Mouse (Mus musculus) brain, embryonic 14.5 days (tissue): ENCODE measurements around the gene Tac2. TPM values are rescaled to one million over a fixed set of nuclear protein-coding genes. Genes with fewer than 3 reads are reported as not detected.
A peak's percentile ranks its signal among the peaks of the same experiment; 100 is the strongest.

Experiments used
- DNase-seq: peaks from one replicate; pipeline ENCODE4 v3.0.0-alpha.2; 2011; ENCODE audit warnings: low read depth
- CTCF ChIP-seq: fragments of 200-500 bp; IDR thresholded peaks from 2 replicates; pipeline ENCODE4 v1.5.1; 2012; ENCODE audit warnings: inconsistent platforms, mild to moderate bottlenecking, moderate library complexity, borderline replicate concordance; ENCODE audit not compliant: insufficient read depth, insufficient read length; ENCODE audit errors: extremely low read depth
- POLR2A ChIP-seq: fragments of 200-500 bp; IDR thresholded peaks from 2 replicates; pipeline ENCODE4 v1.6.1; 2012; ENCODE audit warnings: mild to moderate bottlenecking, inconsistent platforms, borderline replicate concordance; ENCODE audit not compliant: poor library complexity, insufficient read depth, insufficient read length, severe bottlenecking; ENCODE audit errors: extremely low read depth
- polyA plus RNA-seq: library from polyadenylated mRNA; depleted of rRNA; stranded (reverse); fragments of >200 nt; gene quantifications from 2 replicates; pipeline ENCODE4 v1.2.3, GENCODE M21; 2012

Tac2 gene
- polyA plus RNA-seq, 1 experiment = 0.74 TPM

DNA sequence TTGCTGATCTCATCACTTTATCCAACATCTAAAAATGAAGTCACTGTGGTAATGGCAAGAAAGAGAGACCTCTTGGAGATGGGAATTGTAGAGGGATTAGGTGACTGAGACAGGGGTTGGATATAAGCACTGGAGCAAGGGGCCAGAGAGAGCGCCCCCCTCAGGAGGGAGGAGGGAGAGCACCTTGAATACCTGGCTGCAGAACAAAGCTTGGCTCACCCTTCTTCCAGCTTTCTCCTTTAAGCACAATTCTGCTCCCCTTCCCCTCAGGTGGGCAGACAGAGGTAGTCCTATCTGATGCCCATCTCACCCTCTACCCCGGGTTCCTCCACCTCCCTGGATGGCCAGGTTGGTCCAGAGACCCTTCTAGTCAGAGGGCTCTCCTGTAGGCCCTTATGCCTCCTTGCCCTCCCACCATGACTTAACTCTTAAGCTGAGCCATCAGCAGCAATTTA is 19.5 kb upstream of the Tac2 start, which contains the start of gene Myo1a:
Gene Myo1a, plus strand, starts transcription at position 405 of the 455 bp plus-strand sequence.
- TF ChIP-seq CTCF = peak; percentile 17; the same call in 1 of the 2 replicates
- no peak for TF ChIP-seq POLR2A
- DNase-seq = no peak

DNA sequence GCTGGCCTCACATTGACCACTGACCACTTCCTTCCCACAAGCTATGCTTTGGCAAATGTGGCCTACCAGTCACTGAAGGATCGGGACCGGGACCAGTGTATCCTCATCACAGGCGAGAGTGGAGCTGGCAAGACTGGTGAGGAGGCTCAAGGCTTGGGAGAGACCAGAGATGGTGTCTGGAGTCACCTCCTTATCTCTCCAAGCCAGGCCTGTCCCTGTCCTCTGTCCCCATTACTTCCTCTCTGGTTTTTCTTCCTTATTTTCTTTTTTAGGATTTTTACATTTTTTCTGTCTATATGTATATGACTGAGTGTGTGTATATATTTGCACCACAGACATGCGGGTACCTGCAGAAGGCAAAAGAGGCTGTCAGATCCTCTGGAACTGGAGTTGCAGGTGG is 18.5 kb upstream of the Tac2 start:
- TF ChIP-seq CTCF = no peak
- no peak for TF ChIP-seq POLR2A
- no peak for DNase-seq

DNA sequence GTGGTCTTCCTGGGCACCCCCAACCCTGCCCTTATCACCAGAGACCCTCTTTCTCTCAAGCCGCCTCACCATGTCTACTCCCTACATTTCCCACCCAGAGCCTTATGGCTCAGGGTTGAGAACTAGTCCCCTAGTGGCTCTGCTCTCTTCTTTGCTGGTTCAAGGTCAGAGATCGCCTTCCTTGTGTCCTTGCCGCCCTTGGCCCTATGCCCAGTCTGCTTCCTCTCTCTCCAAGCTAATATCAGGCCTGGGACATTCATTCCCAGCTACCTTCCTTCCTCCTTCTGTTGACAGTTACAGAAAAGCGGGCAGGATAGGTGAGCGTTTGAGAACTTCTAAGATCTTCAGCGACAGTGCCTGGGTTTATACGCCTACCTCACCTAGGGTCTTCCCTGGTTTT is 16.6 kb upstream of the Tac2 start:
- DNase-seq = no peak
- no peak for TF ChIP-seq POLR2A
- TF ChIP-seq CTCF = no peak

DNA sequence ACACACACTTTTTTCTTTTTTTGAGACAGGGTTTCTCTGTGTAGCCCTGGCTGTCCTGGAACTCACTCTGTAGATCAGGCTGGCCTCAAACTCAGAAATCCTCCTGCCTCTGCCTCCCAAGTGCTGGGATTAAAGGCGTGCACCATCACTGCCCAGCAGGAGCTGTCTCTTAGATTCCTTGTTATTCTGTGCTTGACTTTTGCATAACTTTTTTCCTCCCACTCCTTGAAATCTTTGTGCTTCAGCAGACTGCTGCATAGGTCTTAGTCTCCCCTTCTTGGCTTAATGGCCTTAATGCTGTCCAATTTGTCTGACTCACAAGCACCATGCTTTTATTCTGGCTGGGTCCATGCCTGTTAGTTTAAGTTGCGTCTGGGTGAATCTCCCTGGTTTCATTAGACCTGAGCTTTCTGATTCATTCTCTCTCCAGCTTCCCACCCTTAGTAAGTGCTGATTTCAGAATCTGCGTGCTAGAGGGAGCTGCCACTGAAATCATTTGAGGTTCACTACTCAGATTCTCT is 15.4 kb upstream of the Tac2 start:
- DNase-seq = no peak
- TF ChIP-seq CTCF (no peak), POLR2A (no peak)

DNA sequence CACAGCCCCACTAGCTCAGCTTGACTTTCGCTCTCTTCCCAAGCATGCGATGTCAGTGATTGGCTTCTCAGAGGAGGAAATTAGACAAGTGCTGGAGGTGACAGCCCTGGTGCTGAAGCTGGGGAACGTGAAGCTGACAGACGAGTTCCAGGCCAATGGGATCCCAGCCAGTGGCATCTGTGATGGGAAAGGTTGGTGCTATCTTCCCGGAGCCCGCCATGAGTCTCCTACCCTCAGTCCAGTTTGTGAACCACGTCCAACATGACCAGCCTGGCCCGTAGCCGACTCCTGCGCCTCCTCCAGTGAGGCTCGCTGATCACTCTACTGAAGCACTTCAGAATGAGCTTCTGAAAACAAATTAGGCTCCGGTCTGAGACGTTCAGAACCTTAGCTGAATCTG is 13.9 kb upstream of the Tac2 start:
- DNase-seq = no peak
- TF ChIP-seq CTCF (no peak), POLR2A (no peak)

DNA sequence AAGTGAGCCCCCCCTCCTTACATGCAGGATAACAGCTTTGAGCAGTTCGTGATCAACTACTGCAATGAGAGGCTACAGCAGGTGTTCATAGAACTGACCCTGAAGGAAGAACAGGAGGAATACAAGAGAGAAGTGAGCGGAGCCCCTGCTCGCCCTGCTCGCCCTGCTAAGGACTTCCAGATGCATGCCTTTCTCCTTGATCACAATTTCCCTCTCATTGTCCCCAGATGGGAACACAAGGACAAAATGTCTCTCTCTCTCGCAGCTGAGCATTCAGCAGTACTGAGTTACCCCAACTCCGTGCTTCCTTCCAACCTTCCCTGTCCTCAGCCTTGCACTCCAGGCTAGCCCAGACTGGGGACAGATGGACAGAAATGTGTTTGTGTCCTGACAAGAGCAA is 11.5 kb upstream of the Tac2 start:
- DNase-seq = no peak
- TF ChIP-seq CTCF (no peak), POLR2A (no peak)

DNA sequence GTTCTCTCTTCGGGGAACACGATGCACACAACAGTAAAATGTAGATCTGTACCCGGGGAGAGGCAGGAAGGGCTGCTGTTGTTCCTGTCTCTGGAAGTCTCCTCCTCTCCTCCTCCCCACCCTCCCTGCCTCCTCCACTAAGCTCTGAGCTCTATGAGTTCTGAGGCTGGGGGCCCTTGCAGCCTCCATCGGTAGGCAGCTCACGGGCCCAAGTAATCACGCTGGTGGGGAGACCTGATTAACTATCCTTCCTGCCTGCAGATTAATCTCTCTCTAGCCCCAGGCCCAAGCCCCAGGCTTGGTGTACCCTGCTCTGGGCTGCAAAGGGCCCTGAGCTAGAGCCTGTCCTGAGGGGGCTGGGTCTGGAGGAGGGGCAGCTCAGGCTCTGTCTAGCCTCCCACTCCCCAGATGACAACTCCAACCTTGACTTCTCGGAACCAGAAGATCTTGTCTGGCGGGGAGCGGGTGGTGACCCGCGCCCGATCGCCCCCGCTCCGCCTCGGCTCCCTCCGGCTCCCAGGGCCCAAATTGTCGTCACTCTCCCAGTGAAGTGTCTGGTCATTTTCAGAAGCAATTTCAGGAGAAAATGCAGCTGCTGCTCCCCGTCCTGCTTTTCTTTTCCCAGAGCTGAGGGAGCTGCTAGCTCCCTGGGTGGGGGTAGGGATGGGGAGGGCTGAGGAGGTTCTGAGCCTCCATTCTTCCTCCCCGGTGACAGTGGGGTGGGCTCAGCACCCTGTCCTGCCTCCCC is 2.4 kb upstream of the Tac2 start:
- TF ChIP-seq POLR2A (no peak), CTCF (no peak)
- DNase-seq = peak; percentile 63

DNA sequence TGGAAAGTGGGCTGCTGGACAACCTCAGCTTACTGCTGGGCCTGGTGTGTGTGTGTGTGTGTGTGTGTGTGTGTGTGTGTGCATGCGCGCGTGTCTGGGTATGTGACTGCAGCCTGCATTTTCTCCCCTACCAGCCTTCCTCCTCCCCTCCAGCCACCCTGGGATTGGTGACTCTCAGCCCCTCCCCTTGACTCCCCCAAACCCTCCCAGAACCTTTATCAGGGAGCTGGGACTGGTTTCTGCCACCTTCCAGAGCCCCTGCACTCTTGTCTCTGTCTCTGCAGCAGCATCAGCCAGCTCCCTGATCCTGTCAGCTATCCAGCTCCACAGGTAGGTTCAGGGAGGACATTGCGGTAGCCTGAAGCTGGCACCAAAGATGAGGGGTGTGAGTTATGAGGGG is 858 bp downstream of the Tac2 start:
- TF ChIP-seq POLR2A (no peak), CTCF (no peak)
- DNase-seq = no peak

DNA sequence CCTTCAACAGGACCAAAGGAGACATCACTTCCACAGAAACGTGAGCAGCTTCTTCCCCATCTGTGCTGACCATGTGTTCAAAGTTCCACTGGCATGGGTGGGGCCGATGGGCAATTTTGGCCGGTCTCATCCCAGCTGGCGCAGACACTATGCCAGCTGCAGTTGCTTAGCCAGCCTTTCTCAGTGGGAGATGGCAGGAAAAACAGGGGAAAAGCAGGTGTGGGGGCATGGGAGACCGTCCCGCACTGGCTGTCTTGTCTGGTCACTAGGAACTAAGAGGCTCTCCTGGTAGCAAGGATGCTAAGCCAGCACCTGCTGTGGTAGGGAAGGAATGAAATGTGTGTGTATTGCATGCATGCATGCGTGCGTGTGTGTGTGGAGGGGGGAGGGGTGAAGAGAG is 4.2 kb downstream of the Tac2 start:
- DNase-seq = peak; percentile 26
- TF ChIP-seq POLR2A (no peak), CTCF (no peak)

DNA sequence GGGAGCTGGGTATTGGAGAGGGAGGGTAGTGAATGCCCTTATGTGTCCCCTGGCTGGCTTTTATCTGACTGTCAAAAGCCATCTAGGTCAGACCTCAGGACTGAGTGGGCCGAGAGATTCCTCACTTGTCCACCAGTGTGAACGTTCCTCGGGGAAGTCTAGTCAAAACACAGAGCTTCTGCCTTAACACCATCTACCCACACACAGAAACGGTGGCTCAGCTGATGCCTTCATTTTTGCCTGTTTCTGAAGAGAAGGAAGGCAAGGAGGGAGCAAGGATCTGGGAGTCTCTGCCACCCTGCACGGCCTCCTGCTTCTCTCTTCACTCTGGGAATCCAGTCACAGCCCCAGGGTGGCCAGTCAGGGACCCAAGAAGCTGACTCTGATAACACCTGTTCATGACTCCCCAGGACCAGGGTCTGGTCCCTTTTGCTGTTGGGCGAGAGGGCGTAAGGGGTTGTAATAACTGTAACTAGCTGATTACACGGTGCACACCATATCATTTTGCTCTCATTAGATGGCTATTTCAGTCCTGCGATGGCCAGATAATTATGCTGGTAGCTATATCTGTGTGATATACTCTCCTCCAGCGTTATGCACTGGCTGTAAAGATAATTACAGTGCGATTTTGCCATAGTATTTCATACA is 6.1 kb downstream of the Tac2 start:
- TF ChIP-seq POLR2A (no peak), CTCF (no peak)
- DNase-seq = no peak

DNA sequence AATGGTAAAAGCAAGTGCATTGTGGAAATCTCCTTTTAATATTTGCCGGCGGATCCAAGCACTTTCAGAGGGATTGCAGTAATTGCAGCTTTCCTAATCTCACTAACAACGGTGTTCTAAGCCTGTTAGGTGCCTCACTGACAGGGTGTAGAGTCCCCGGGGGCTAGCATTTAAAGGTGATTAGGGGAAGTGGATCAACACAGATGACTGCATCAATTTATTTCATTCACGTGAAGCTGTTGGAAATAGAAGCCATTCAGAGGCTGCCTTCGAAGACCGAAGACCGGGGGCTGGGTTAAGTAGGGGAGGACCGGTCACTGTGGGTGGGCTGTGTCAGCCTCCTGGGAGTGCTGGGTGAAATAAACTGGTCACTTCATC is 6.6 kb downstream of the Tac2 start:
- TF ChIP-seq POLR2A (no peak), CTCF (no peak)
- peak; percentile 67 for DNase-seq

DNA sequence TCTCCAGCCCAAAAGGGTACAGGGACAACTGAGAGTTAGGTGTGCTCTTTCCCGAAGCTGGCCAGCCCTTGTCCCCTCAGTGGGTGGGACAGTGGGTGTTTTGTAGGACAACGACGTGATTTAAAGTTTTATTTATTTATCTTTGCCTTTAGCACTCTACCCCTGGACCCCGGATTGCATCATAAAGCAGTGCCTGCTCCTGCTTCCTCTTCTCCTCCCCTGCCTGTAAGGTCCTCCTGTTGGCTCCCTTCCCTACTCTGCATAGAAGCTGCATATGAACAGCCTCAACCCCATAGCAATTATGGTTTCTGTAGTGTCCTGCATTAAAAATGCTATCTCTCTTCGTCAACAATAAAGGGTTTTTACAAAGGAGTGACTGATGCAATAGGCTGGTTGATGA is 7.1 kb downstream of the Tac2 start:
- DNase-seq = no peak
- TF ChIP-seq POLR2A (no peak), CTCF (no peak)

DNA sequence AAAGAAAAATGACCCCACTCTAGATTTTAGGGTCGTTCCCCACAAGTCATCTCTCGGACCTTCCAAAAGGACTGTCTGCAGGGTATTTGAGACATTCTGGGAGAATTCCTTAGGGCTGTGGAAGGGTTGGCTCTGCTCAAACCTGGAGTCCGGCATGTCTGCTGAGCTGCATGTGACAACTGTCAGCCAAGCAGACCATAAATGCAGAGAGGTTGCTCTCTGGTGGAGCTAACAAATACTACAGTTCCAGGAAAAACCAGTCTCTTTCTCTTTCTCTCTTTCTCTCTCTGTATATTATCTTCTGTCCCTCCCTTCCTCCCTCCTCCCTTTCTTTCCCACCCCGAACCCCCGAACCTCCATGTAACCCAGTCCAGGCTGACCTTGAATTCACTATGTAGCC is 10.2 kb downstream of the Tac2 start:
- DNase-seq = peak; percentile 65

More for the DNA sequence above, 10.2 kb downstream of the Tac2 start:
- TF ChIP-seq POLR2A (no peak), CTCF (peak; percentile 62)
